Mouse (Mus musculus): ENCODE data around the gene Adprm. TPM values are rescaled to one million over a fixed set of nuclear protein-coding genes. Genes with fewer than 3 reads are reported as not detected.

Gene Adprm
- total RNA-seq, 1 experiment = 27.3 TPM

DNA sequence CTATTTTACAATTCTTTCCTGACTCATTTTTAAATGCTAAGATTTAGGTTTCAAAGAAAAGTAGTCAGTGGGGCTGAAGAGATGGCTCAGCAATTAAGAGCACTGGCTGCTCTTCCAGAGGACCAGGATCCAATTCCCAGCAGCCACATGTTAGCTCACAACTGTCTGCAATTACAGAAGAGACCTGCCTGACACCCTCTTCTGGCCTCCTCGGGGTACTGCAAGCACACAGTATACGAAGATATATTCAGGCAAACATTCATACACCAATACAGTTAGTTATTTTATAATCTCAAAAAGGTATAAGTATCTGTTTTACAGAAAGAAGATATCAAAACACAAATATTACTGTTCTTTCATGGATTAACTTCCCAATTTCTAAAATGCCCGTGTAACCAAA is 12.6 kb downstream of the Adprm start:
- Histone ChIP-seq H3K9me3 (ENCODE audit: control insufficient read depth, insufficient read depth, low read depth, low read length) (no peaks in the 10 kb centered on the region), H3K36me3 (ENCODE audit: control insufficient read depth, insufficient read depth, low read length, poor library complexity, severe bottlenecking) (peaks cover 15% of the 10 kb centered on the region), H3K4me1 (ENCODE audit: control insufficient read depth in 2 of 2, insufficient read depth in 2 of 2, low read length in 2 of 2, poor library complexity in 1 of 2) (peaks cover 0 to 6% of the 10 kb centered on the region in 2 experiments; a peak in 2 of 4 replicates), H3K4me3 (ENCODE audit: insufficient read depth in 1 of 2, low read depth in 1 of 2, low read length in 2 of 2, poor library complexity in 1 of 2, severe bottlenecking in 1 of 2) (no peak overlapping the region), H3K9ac (ENCODE audit: insufficient read depth, low read depth, low read length, poor library complexity, severe bottlenecking) (no peak overlapping the region), H3K27ac (ENCODE audit: insufficient read depth, low read depth, low read length, poor library complexity, severe bottlenecking) (no peak overlapping the region)
- DNase-seq (ENCODE audit: low read depth, low spot score) = no peak
- TF ChIP-seq ZC3H11A (IDR thresholded peaks at IDR 0.05; ENCODE audit: borderline replicate concordance, low read depth, low read length) = no peak
- in situ Hi-C loops (cut with MboI; ENCODE audit: low sequenced_read_pairs in 2 of 2, unreplicated experiment in 2 of 2) = loop anchor here in 1 of 2 experiments (25.0 kb wide), 1 partner anchor 1227 kb away; the partner anchor contains the start of gene Zkscan6

DNA sequence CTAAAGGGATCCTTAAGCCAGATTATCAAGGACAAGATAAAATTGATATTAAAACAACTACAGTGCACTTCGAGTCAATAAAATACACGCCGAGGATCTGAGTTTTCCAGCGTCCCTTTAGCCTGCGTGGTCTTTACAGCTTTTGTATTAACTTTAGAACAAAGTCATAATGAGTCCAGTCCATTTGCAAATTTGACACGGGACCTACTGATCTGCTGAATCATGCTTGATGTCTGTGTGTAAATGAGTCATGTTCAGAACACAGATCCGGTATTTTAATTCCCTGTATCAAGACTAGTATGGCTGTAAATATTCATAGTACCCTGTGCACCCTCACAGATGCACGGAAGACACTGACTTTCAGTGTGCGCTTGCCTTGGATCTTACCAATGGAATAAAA is 15.5 kb downstream of the Adprm start:
- Histone ChIP-seq H3K4me3 (ENCODE audit: insufficient read depth in 1 of 2, low read depth in 1 of 2, low read length in 2 of 2, poor library complexity in 1 of 2, severe bottlenecking in 1 of 2) (no peak overlapping the region), H3K9ac (ENCODE audit: insufficient read depth, low read depth, low read length, poor library complexity, severe bottlenecking) (no peak overlapping the region), H3K4me1 (ENCODE audit: control insufficient read depth in 2 of 2, insufficient read depth in 2 of 2, low read length in 2 of 2, poor library complexity in 1 of 2) (peaks cover 0 to 2% of the 10 kb centered on the region in 2 experiments; a peak in 1 of 4 replicates), H3K36me3 (ENCODE audit: control insufficient read depth, insufficient read depth, low read length, poor library complexity, severe bottlenecking) (peaks cover 13% of the 10 kb centered on the region), H3K9me3 (ENCODE audit: control insufficient read depth, insufficient read depth, low read depth, low read length) (no peaks in the 10 kb centered on the region), H3K27ac (ENCODE audit: insufficient read depth, low read depth, low read length, poor library complexity, severe bottlenecking) (no peak overlapping the region)
- TF ChIP-seq MAFK (IDR thresholded peaks at IDR 0.05; ENCODE audit: insufficient read depth, low read depth, low read length) (no peak), ZC3H11A (IDR thresholded peaks at IDR 0.05; ENCODE audit: borderline replicate concordance, low read depth, low read length) (no peak), HCFC1 (IDR thresholded peaks at IDR 0.05; ENCODE audit: borderline replicate concordance, insufficient read depth, low read length) (no peak), ZNF384 (IDR thresholded peaks at IDR 0.05; ENCODE audit: low read depth, low read length) (no peak), CHD2 (IDR thresholded peaks at IDR 0.05; ENCODE audit: low read depth, low read length) (no peak)
- DNase-seq (ENCODE audit: low read depth, low spot score) = no peak
- in situ Hi-C loops (cut with MboI; ENCODE audit: low sequenced_read_pairs in 2 of 2, unreplicated experiment in 2 of 2) = loop anchor here in 1 of 2 experiments (25.0 kb wide), 1 partner anchor 1225 kb away; the partner anchor contains the start of gene Zkscan6

DNA sequence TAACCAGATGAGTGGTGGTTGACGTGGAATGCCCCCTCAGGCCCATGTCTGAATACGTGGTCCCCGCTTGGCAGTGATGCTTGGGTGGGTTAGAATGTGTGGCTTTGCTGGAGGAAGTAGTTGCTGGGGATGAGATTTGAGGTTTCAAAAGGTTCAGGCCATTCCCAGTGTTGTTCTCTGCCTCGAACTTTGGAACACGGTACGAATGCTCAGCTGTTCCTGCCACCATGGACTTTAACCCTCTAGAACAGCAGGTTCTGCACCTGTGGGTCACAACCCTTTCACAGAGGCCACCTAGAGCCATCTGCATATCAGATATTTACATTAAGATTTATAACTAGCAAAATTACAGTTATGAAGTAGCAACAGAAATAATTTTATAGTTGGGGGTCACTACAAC is 16.2 kb downstream of the Adprm start:
- in situ Hi-C loops (cut with MboI; ENCODE audit: low sequenced_read_pairs in 2 of 2, unreplicated experiment in 2 of 2) = loop anchor here in 1 of 2 experiments (25.0 kb wide), 1 partner anchor 1224 kb away; the partner anchor contains the start of gene Zkscan6
- H3K4me1 ChIP-seq (ENCODE audit: control insufficient read depth in 2 of 2, insufficient read depth in 2 of 2, low read length in 2 of 2, poor library complexity in 1 of 2) = peaks cover 0 to 2% of the 10 kb centered on the region in 2 experiments; a peak in 1 of 4 replicates
- no peak overlapping the region for H3K9ac ChIP-seq (ENCODE audit: insufficient read depth, low read depth, low read length, poor library complexity, severe bottlenecking)
- TF ChIP-seq CHD2 (IDR thresholded peaks at IDR 0.05; ENCODE audit: low read depth, low read length) (no peak), HCFC1 (IDR thresholded peaks at IDR 0.05; ENCODE audit: borderline replicate concordance, insufficient read depth, low read length) (no peak), ZC3H11A (IDR thresholded peaks at IDR 0.05; ENCODE audit: borderline replicate concordance, low read depth, low read length) (no peak), MAFK (IDR thresholded peaks at IDR 0.05; ENCODE audit: insufficient read depth, low read depth, low read length) (no peak)
- H3K4me3 ChIP-seq (ENCODE audit: insufficient read depth in 1 of 2, low read depth in 1 of 2, low read length in 2 of 2, poor library complexity in 1 of 2, severe bottlenecking in 1 of 2) = no peak overlapping the region
- H3K36me3 ChIP-seq (ENCODE audit: control insufficient read depth, insufficient read depth, low read length, poor library complexity, severe bottlenecking) = peaks cover 11% of the 10 kb centered on the region
- DNase-seq (ENCODE audit: low read depth, low spot score) = no peak
- no peak overlapping the region for H3K27ac ChIP-seq (ENCODE audit: insufficient read depth, low read depth, low read length, poor library complexity, severe bottlenecking)
- H3K9me3 ChIP-seq (ENCODE audit: control insufficient read depth, insufficient read depth, low read depth, low read length) = no peaks in the 10 kb centered on the region

DNA sequence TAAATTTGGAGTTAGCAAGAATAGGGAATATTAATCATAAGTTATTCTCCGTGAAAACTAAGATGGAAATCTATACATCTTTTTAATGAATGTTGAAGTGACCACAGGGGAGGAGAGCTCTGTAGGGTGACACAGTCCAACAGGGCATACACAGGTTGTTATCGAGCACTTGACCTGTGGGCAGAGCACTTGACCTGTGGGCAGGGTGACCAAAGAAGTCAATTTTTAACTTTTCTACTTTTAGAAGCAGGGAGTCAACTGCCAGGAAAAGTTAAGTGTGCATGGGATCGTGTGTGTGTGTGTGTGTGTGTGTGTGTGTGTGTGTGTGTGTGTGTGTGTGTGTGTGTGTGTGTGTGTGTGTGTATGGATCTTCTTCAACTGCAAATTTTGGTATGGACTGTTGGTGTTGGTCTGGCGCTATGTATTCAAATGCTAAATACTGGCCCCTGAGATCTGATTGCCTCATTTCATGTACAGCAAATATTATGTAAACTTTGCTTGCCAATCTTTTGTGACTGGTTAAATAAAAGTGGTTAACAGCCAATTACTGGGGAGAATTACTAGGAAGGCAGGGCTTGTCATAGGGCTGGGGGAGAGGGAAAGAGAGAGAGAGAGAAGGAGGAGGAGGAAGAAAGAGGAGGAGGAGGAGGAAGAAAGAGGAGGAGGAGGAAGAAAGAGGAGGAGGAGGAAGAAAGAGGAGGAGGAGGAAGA is 17.5 kb downstream of the Adprm start:
- in situ Hi-C loops (cut with MboI; ENCODE audit: low sequenced_read_pairs in 2 of 2, unreplicated experiment in 2 of 2) = loop anchor here in 1 of 2 experiments (25.0 kb wide), 1 partner anchor 1223 kb away; the partner anchor contains the start of gene Zkscan6
- no peak overlapping the region for H3K9ac ChIP-seq (ENCODE audit: insufficient read depth, low read depth, low read length, poor library complexity, severe bottlenecking)
- peaks cover 0 to 2% of the 10 kb centered on the region in 2 experiments; a peak in 1 of 4 replicates for H3K4me1 ChIP-seq (ENCODE audit: control insufficient read depth in 2 of 2, insufficient read depth in 2 of 2, low read length in 2 of 2, poor library complexity in 1 of 2)
- TF ChIP-seq HCFC1 (IDR thresholded peaks at IDR 0.05; ENCODE audit: borderline replicate concordance, insufficient read depth, low read length) (no peak), ZNF384 (IDR thresholded peaks at IDR 0.05; ENCODE audit: low read depth, low read length) (no peak), MAFK (IDR thresholded peaks at IDR 0.05; ENCODE audit: insufficient read depth, low read depth, low read length) (no peak), CHD2 (IDR thresholded peaks at IDR 0.05; ENCODE audit: low read depth, low read length) (no peak), ZC3H11A (IDR thresholded peaks at IDR 0.05; ENCODE audit: borderline replicate concordance, low read depth, low read length) (no peak)
- H3K4me3 ChIP-seq (ENCODE audit: insufficient read depth in 1 of 2, low read depth in 1 of 2, low read length in 2 of 2, poor library complexity in 1 of 2, severe bottlenecking in 1 of 2) = no peak overlapping the region
- DNase-seq (ENCODE audit: low read depth, low spot score) = no peak
- H3K27ac ChIP-seq (ENCODE audit: insufficient read depth, low read depth, low read length, poor library complexity, severe bottlenecking) = no peak overlapping the region
- H3K9me3 ChIP-seq (ENCODE audit: control insufficient read depth, insufficient read depth, low read depth, low read length) = no peaks in the 10 kb centered on the region
- peaks cover 6% of the 10 kb centered on the region for H3K36me3 ChIP-seq (ENCODE audit: control insufficient read depth, insufficient read depth, low read length, poor library complexity, severe bottlenecking)
